Mouse (Mus musculus): ENCODE measurements around the gene Uck1.

- TF ChIP-seq ZC3H11A (IDR thresholded peaks at IDR 0.05; ENCODE audit: low read depth, low read length) (no peak), POLR2A (IDR thresholded peaks at IDR 0.05; ENCODE audit: control insufficient read depth in 1 of 2, insufficient read depth in 1 of 2, low read depth in 1 of 2, low read length in 2 of 2, poor library complexity in 1 of 2) (no peak), MAFK (IDR thresholded peaks at IDR 0.05; ENCODE audit: borderline replicate concordance, low read depth, low read length) (no peak), CHD2 (IDR thresholded peaks at IDR 0.05; ENCODE audit: low read length) (no peak), CTCF (IDR thresholded peaks at IDR 0.05 in 2 of 3, conservative IDR thresholded peaks at IDR 0.05 in 1 of 3; ENCODE audit: control insufficient read depth in 1 of 3, insufficient read depth in 1 of 3, low read depth in 2 of 3, low read length in 3 of 3, poor library complexity in 1 of 3, severe bottlenecking in 1 of 3) (peak; percentile 68 to 71 (median 70))
These were observed 44.3 kb upstream of the Uck1 start for GRCm38 (mm10) chr2:32304145-32304832.
